Mouse (Mus musculus): ENCODE data around the gene Id3. TPM values are rescaled to one million over a fixed set of nuclear protein-coding genes. Genes with fewer than 3 reads are reported as not detected.

Gene Id3
- total RNA-seq (2012; rRNA removed), result 41.1 and 85.5 TPM in 2 replicates
- 96.0 and 116 TPM in 2 replicates for total RNA-seq (2014; rRNA removed)
- polyA plus RNA-seq (2012; ENCODE audit: insufficient read length, low read depth), result 17.6 and 18.3 TPM in 2 replicates

DNA sequence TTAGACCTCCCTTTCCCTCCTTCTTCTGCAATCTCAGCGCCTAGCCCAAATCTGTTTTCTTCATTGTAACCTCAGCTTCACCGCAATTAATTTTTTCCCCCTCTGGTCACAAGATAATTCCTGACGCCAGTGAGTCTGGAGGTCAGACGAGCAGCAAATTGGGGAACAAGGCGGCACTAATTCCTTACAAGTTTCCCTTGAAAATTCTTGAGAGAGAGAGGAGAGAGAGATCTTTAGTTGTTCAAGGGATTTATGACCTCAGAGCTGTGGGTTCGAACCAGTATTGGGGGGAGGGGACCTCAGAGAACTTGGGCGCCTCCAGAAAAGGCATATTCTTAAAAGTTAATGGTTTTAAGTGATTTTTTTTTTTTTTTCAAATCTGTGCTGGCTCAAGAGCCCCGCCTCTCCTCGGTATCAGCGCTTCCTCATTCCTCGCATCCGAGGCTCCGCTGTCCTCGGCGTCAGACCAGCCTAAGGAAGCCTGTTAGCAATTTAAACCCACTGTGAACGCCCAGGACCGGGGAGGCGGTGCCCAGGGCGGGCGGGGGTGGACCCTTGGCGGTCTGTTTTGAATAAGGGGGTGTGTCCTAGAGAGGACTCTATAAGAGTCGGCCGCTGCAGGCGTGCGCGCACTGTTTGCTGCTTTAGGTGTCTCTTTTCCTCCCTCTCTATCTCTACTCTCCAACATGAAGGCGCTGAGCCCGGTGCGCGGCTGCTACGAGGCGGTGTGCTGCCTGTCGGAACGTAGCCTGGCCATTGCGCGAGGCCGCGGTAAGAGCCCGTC, at the start of gene Id3:
TSS of gene Id3 (plus strand) at position 305 of the 784 bp plus-strand sequence.
- dilution Hi-C loops (cut with MboI; ENCODE audit: extremely low pct_ligation_motif_present, extremely low pct_unique_long_range_greater_than_20kb, low sequenced_read_pairs) (no loop called here), in situ Hi-C loops (cut with MboI; ENCODE audit: low pct_ligation_motif_present, low pct_unique_long_range_greater_than_20kb, low sequenced_read_pairs) (loop anchor here (5.0 kb wide), 1 partner anchor 66 kb away; no protein-coding TSS in a partner anchor)
- peaks cover 4% of the 10 kb centered on the region; the same call in 1 of the 2 replicates for H3K79me2 ChIP-seq (replicated peaks; ENCODE audit: control insufficient read depth, extremely low read depth, insufficient read depth, poor library complexity, severe bottlenecking)
- peak within 1 kb of the TSS; percentile 57 to 81 (median 61) for H3K4me3 ChIP-seq (replicated peaks in 1 of 3; ENCODE audit: low read depth in 2 of 3, low read length in 2 of 3, poor library complexity in 1 of 3)
- H3K4me1 ChIP-seq (ENCODE audit: control insufficient read depth in 1 of 2, insufficient read depth in 2 of 2), result peaks cover 5 to 64% of the 10 kb centered on the region in 2 experiments
- no peaks in the 10 kb centered on the region for H3K36me3 ChIP-seq (replicated peaks in 1 of 2; ENCODE audit: control insufficient read depth in 1 of 2, insufficient read depth in 1 of 2, low read length in 1 of 2)
- TF ChIP-seq CTCF (conservative IDR thresholded peaks at IDR 0.05 in 1 of 2, IDR thresholded peaks at IDR 0.05 in 1 of 2; ENCODE audit: low read depth in 2 of 2, low read length in 2 of 2), result no peak
- no peak for TF ChIP-seq E2F4 (IDR thresholded peaks at IDR 0.05; ENCODE audit: insufficient replicate concordance, low read depth, low read length)
- TF ChIP-seq ZC3H11A (IDR thresholded peaks at IDR 0.05; ENCODE audit: low read depth, low read length), result no peak
- TF ChIP-seq PAX5 (IDR thresholded peaks at IDR 0.05; ENCODE audit: low read length), result no peak
- TF ChIP-seq MEF2A (IDR thresholded peaks at IDR 0.05; ENCODE audit: borderline replicate concordance, low read depth, low read length), result 0 out of 2 replicates have a peak, but pooled peaks have one; percentile 37
- no peak for TF ChIP-seq SIN3A (IDR thresholded peaks at IDR 0.05; ENCODE audit: low read length)
- no peak for TF ChIP-seq JUND (conservative IDR thresholded peaks at IDR 0.05; ENCODE audit: low read depth, low read length)
- no peak for TF ChIP-seq GABPA (IDR thresholded peaks at IDR 0.05; ENCODE audit: insufficient replicate concordance, low read depth, low read length)
- TF ChIP-seq RCOR1 (conservative IDR thresholded peaks at IDR 0.05; ENCODE audit: low read depth, low read length), result no peak
- no peak for TF ChIP-seq USF1 (IDR thresholded peaks at IDR 0.05; ENCODE audit: low read depth, low read length)
- no peak for TF ChIP-seq KAT2A (IDR thresholded peaks at IDR 0.05; ENCODE audit: insufficient replicate concordance, low read length)
- 0 out of 2 replicates have a peak, but pooled peaks have one; percentile 25 for TF ChIP-seq MYC (IDR thresholded peaks at IDR 0.05; ENCODE audit: low read depth, low read length)
- TF ChIP-seq MXI1 (IDR thresholded peaks at IDR 0.05; ENCODE audit: low read depth, low read length), result peak; percentile 84; the same call in 1 of the 2 replicates
- TF ChIP-seq MAFK (IDR thresholded peaks at IDR 0.05; ENCODE audit: insufficient replicate concordance, low read length), result no peak
- no peak for TF ChIP-seq MAZ (IDR thresholded peaks at IDR 0.05; ENCODE audit: low read depth, low read length)
- TF ChIP-seq ELF1 (IDR thresholded peaks at IDR 0.05; ENCODE audit: low read depth, low read length), result peak; percentile 81
- peak; percentile 99 for TF ChIP-seq ZMIZ1 (IDR thresholded peaks at IDR 0.05; ENCODE audit: low read depth, low read length)
- no peak for TF ChIP-seq SMC3 (IDR thresholded peaks at IDR 0.05; ENCODE audit: low read depth, low read length)
- peak; percentile 60; the same call in 1 of the 2 replicates for TF ChIP-seq MAX (IDR thresholded peaks at IDR 0.05; ENCODE audit: low read length)
- TF ChIP-seq CHD2 (IDR thresholded peaks at IDR 0.05; ENCODE audit: low read length), result no peak
- no peak for TF ChIP-seq USF2 (conservative IDR thresholded peaks at IDR 0.05; ENCODE audit: low read depth, low read length)
- TF ChIP-seq UBTF (IDR thresholded peaks at IDR 0.05; ENCODE audit: low read depth, low read length), result peak; percentile 94
- TF ChIP-seq RAD21 (IDR thresholded peaks at IDR 0.05; ENCODE audit: low read depth, low read length), result no peak
- peak; percentile 95; the same call in 1 of the 2 replicates for TF ChIP-seq POLR2AphosphoS2 (IDR thresholded peaks at IDR 0.05; ENCODE audit: low read depth, low read length)
- peak; percentile 99 for TF ChIP-seq POLR2A (IDR thresholded peaks at IDR 0.05; ENCODE audit: low read depth, low read length)
- TF ChIP-seq TCF12 (IDR thresholded peaks at IDR 0.05; ENCODE audit: low read depth, low read length), result peak; percentile 87
- peak; percentile 89 for TF ChIP-seq ZNF384 (IDR thresholded peaks at IDR 0.05; ENCODE audit: low read depth, low read length)
- TF ChIP-seq NRF1 (IDR thresholded peaks at IDR 0.05; ENCODE audit: low read depth, low read length), result peak; percentile 43; the same call in 1 of the 2 replicates
- TF ChIP-seq BHLHE40 (IDR thresholded peaks at IDR 0.05; ENCODE audit: low read depth, low read length), result peak; percentile 69
- no peak for TF ChIP-seq CHD1 (IDR thresholded peaks at IDR 0.05; ENCODE audit: low read depth, low read length)
- TF ChIP-seq ZKSCAN1 (IDR thresholded peaks at IDR 0.05; ENCODE audit: borderline replicate concordance, low read depth, low read length), result no peak
- TF ChIP-seq HCFC1 (IDR thresholded peaks at IDR 0.05; ENCODE audit: low read depth, low read length), result 0 out of 2 replicates have a peak, but pooled peaks have one; percentile 15
- no peak for TF ChIP-seq ETS1 (conservative IDR thresholded peaks at IDR 0.05; ENCODE audit: low read depth, low read length)
- peak; percentile 99 for TF ChIP-seq NELFE (IDR thresholded peaks at IDR 0.05; ENCODE audit: low read depth, low read length)
- no peak for TF ChIP-seq JUN (IDR thresholded peaks at IDR 0.05; ENCODE audit: insufficient read depth, low read depth, low read length)
- TF ChIP-seq IRF4 (IDR thresholded peaks at IDR 0.05; ENCODE audit: low read depth, low read length), result peak; percentile 23
- TF ChIP-seq EP300 (IDR thresholded peaks at IDR 0.05; ENCODE audit: low read length), result no peak
- peak; percentile 98 for TF ChIP-seq TBP (conservative IDR thresholded peaks at IDR 0.05; ENCODE audit: low read depth, low read length)
- H3K4me2 ChIP-seq (ENCODE audit: insufficient read depth, low read depth, poor library complexity, severe bottlenecking), result peak within 1 kb of the TSS; percentile 53
- H3K27ac ChIP-seq (ENCODE audit: insufficient read depth, low read depth), result peak within 1 kb of the TSS; percentile 61
- H3K9ac ChIP-seq (ENCODE audit: insufficient read depth, low read depth), result peak within 1 kb of the TSS; percentile 69
- H3K27me3 ChIP-seq (replicated peaks), result peaks cover 74% of the 10 kb centered on the region
- no peaks in the 10 kb centered on the region for H3K9me3 ChIP-seq (replicated peaks; ENCODE audit: low read length)
- peak; percentile 95 for DNase-seq (ENCODE audit: extremely low read depth)

All from CH12.LX (cell line).